8 mouse cellular contexts compared by ENCODE assay signal in the genomic region with DNA sequence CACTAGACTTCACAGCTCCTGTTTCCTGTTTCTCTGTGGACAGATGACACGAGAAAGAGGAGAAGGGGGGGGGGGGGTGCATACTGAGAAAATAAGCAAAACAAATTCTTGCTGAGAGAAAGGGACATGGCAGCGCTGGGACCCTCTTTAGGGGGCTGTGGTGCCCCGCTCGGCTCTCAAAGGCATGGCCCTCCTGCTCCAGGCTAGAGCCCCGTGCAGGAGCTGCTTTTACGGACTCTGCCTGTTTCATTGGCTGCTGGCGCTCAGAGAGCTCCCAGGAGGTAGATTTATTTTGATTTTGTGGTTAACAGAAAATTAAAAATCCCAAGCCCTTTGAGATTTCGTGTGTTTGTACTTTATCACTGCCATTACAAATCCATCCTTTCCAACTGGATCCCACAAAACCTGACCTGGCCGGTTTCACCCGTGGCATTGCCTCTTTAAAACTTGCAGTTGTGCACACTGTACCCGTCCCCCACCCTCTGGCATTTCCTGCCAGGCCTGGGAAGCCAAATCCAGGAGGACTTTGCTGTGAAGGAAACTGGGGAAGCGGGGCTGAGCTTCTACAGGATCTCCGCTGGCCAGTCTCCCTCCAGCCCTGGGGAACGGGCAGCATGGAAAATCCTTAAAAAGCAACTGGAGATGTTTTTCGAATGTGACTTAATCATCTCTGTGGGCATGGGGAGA. TPM values are rescaled to one million over a fixed set of nuclear protein-coding genes. Genes with fewer than 3 reads are reported as not detected.
DNase-seq lines count a peak whose midpoint lies in the region; ATAC-seq lines count a peak whose summit lies in the region.

No protein-coding gene starts in this region.

- peak overlapping the region; percentile 36; the same call in 1 of the 2 replicates for H3K9ac ChIP-seq in embryonic facial prominence, embryonic 13.5 days
- H3K9ac ChIP-seq in limb, embryonic 13.5 days, result 0 out of 2 replicates have a peak overlapping the region, but pooled peaks have one; percentile 31

- H3K4me3 ChIP-seq in embryonic facial prominence, embryonic 13.5 days, result no peak overlapping the region
- H3K4me3 ChIP-seq in limb, embryonic 13.5 days, result no peak overlapping the region

- peak; percentile 22 for DNase-seq in adrenal gland, adult 8-10 months
- peak; percentile 55 to 64 for DNase-seq in heart, postnatal 14 days
- DNase-seq in cerebellum, adult 9-10 months, result no peak
- DNase-seq in urinary bladder, adult 18-20 months (ENCODE audit: low spot score in 2 of 2), result no peak
- no peak for DNase-seq in c-Kit-positive CD71-positive TER-119-positive erythroid progenitor cells, embryonic 14.5 days (ENCODE audit: low spot score)

- intact Hi-C loops in heart, postnatal 14 days (cut with DNase I), result no loop called here

- no peaks in the 10 kb centered on the region for H3K27me3 ChIP-seq in embryonic facial prominence, embryonic 13.5 days
- H3K27me3 ChIP-seq in limb, embryonic 13.5 days, result no peaks in the 10 kb centered on the region

- H3K27ac ChIP-seq in embryonic facial prominence, embryonic 13.5 days, result peak overlapping the region; percentile 80
- H3K27ac ChIP-seq in limb, embryonic 13.5 days, result peak overlapping the region; percentile 58; the same call in 1 of the 2 replicates

- 0 out of 2 replicates have a peak, but pooled peaks cover 7% of the 10 kb centered on the region for H3K36me3 ChIP-seq in embryonic facial prominence, embryonic 13.5 days
- H3K36me3 ChIP-seq in limb, embryonic 13.5 days, result peaks cover 9% of the 10 kb centered on the region

- 27% methylated on average over 15 of the region's 15 CpGs for WGBS in embryonic facial prominence, embryonic 13.5 days
- 18% methylated on average over 15 of the region's 15 CpGs for WGBS in limb, embryonic 13.5 days

- H3K4me1 ChIP-seq in embryonic facial prominence, embryonic 13.5 days, result peaks cover 35% of the 10 kb centered on the region
- peaks cover 41% of the 10 kb centered on the region for H3K4me1 ChIP-seq in limb, embryonic 13.5 days

- no peak for ATAC-seq in embryonic facial prominence, embryonic 13.5 days (ENCODE audit: insufficient number of reproducible peaks, insufficient read depth, low FRiP score, low TSS enrichment, low read depth)
- ATAC-seq in limb, embryonic 13.5 days (ENCODE audit: low FRiP score, low read depth), result peak; percentile 62; the same call in 1 of the 2 replicates
- no peak for ATAC-seq in megakaryocyte progenitor cell, adult 5-6 weeks (replicated peaks; ENCODE audit: poor library complexity)

- no peaks in the 10 kb centered on the region for H3K9me3 ChIP-seq in embryonic facial prominence, embryonic 13.5 days
- no peaks in the 10 kb centered on the region for H3K9me3 ChIP-seq in limb, embryonic 13.5 days

- peak overlapping the region; percentile 16 for H3K4me2 ChIP-seq in embryonic facial prominence, embryonic 13.5 days
- peak overlapping the region; percentile 48 for H3K4me2 ChIP-seq in limb, embryonic 13.5 days (replicated peaks)

RNA-seq across cellular contexts. Expression of a gene that starts 5.5 kb away (rescaled TPM):
- total RNA-seq in adrenal gland, adult 8-10 months (2022), result under 1 TPM in 1 of 4 experiments, not detected in 3; 0.28 TPM
- 0.44 and 0.51 TPM in 2 replicates for polyA plus RNA-seq in embryonic facial prominence, embryonic 13.5 days (2015; fragmentation: Nextera tagmentation; extraction: Ambion mirVana)
- not detected for total RNA-seq in heart, postnatal 14 days (2021)
- polyA plus RNA-seq in limb, embryonic 13.5 days (2015; fragmentation: Nextera tagmentation; extraction: Ambion mirVana), result 0.24 and 0.29 TPM in 2 replicates
- total RNA-seq in megakaryocyte progenitor cell, adult 5-6 weeks (2015), result not detected in 2 replicates
- total RNA-seq in megakaryocyte progenitor cell, adult 5-6 weeks (2017), result not detected in 2 replicates

Comparison
In these comparisons a context has a peak if more than half of its experiments do, and no peak if none do; other contexts are left out.
1. DNase-seq: peak in adrenal gland, adult 8-10 months (single experiment) and heart, postnatal 14 days (2 of 2); none in cerebellum, adult 9-10 months (single experiment), urinary bladder, adult 18-20 months (0 of 2) and c-Kit-positive CD71-positive TER-119-positive erythroid progenitor cells, embryonic 14.5 days (single experiment).